Mouse (Mus musculus): ENCODE results near the gene Cnih2.
"Not testable (repeated sequence)": the region's sequence is repeated elsewhere in the genome, so short reads cannot be mapped to it uniquely, and the experiment has no call there.

The Cnih2 gene

DNA sequence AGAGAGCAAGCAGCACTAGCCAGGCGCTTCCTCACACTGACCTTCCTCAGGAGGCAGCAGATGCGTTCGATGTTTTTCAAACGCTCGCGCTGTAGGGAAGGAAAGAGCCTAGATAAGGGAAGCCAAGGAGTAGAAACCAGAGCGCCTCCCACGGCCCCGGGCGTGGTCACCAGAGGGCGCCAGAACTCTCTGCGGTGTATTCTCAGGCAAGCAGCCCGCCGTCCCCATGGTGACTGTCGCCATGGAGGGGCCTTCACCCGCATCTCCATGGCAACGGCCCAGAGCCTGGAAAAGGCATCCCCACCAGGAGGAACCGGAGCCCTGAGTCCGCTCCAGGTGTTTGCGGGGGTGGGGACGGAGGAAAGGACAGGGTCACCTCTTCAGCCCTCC is 4.1 kb downstream of the Cnih2 start:
- peak; percentile 66 for ATAC-seq (ENCODE audit: low TSS enrichment)

DNA sequence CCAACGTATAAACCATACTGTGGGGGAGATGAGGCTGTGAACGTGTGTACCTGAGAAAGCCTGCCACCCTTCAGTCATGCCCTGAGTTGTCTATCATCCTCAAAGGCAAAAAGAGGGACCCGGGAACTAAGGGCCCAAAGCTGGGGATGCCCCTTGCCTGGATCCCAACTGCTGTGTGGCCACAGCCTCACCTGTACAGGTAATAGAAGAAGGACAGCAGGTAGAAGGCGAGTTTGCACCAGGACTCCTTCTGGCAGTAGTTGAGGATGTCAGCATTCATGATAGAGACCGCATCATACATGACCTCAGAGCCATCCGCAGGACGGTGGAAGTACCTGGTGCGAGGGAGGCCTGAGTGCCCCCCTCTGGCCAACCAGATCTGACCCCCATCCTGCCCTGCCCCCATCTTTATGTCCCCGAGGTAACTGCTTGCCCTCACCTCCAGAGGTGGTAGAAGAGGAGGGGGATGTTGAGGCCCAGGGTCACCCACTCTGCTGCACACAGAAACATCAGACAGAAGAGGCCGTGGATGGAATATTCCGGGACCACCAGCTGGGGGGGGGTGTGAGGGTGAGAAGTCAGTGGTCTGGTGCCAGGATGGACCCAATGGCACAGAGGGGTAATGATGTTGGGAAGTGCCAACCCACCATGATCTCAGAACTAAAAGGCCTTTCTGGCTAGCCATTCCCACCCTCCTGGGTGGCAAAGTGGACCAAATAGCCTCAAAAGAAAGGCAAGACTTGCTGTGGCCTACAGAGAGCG is 4.7 kb downstream of the Cnih2 start:
- ATAC-seq (ENCODE audit: low TSS enrichment), result no peak

DNA sequence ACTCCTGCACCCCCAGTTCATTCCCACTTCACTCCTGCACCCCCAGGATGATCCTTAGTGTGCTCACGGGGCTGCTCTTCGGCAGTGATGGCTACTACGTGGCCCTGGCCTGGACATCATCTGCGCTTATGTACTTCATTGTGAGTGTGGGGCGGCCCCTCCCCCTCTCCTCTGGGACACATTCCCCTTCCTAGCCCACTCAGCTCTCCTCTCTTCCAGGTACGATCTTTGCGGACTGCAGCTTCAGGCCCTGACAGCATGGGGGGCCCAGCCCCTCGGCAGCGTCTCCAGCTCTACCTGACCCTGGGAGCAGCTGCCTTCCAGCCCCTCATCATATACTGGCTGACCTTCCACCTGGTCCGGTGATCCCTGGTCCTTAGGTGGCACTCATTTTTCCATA is 6.2 kb downstream of the Cnih2 start:
- no peak for ATAC-seq (ENCODE audit: low TSS enrichment)

- ATAC-seq (ENCODE audit: low TSS enrichment), result no peak
Observed at GRCm38 (mm10) chr19:5089324-5089723, 9.0 kb downstream of the Cnih2 start.

GRCm38 (mm10) chr19:5087884-5088728 is 10.2 kb downstream of the Cnih2 start, which contains the start of gene Yif1a:
Yif1a (plus strand) TSS chr19:5088538.
- peak; percentile 71 for ATAC-seq (ENCODE audit: low TSS enrichment)

- ATAC-seq (ENCODE audit: low TSS enrichment), result not testable (repeated sequence)
Observed at GRCm38 (mm10) chr19:5086533-5086932, 11.8 kb downstream of the Cnih2 start.

DNA sequence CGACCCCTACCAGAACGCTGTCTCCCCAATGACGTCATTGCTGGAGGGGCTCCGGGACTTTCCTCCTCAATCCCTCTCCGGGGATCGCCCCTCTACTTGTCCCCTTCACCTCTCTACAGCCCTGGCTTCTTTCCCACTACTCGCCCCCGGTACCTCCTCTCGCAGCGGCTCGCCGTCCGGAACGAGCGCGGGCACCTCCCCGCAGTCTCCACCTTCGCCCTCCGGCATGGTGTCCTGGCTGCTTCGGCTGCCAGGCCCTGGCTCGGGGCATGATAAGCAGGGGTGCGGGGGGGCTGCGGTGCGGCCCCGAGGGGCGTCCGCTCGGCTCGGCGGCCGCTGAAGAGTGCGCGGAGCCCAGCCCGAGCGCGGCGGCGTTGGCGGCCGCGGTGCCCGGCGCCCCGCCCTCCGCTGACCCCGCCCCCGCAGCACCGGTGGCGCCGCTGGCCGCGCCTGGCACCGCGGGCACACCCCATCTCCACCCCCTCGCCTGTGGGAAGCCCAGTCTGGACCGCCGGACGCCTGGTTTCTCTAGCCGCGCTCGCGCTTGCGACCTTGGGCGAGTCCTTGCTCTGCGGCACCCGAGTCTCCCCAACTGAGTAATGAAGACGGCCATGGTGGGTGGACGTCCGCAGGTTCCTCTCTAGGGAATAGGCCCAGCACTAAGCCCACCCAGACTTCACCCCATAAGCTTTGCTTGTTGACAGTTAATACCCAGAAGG is 13.0 kb downstream of the Cnih2 start, which contains the start of gene Tmem151a:
Tmem151a (minus strand) TSS at position 387 of the 719 bp plus-strand sequence.
- no peak for ATAC-seq (ENCODE audit: low TSS enrichment)

DNA sequence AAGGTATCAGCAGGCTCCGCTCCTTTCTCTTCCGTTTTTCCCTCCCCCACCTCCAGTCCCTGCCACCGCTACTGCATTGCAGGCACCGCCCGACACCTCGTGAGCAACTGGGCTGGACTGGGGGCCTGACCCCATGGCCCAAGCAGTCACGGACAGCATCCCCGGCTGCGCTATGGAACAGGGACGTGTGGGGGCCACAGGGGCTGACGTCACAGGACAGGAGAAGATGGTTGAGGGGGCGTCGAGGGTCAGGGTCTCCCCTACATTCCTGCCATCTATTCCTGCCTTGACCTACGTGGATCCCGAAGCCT is 13.5 kb downstream of the Cnih2 start:
- ATAC-seq (ENCODE audit: low TSS enrichment), result no peak

GRCm38 (mm10) chr19:5083961-5084833 is 14.1 kb downstream of the Cnih2 start:
- ATAC-seq (ENCODE audit: low TSS enrichment), result no peak

DNA sequence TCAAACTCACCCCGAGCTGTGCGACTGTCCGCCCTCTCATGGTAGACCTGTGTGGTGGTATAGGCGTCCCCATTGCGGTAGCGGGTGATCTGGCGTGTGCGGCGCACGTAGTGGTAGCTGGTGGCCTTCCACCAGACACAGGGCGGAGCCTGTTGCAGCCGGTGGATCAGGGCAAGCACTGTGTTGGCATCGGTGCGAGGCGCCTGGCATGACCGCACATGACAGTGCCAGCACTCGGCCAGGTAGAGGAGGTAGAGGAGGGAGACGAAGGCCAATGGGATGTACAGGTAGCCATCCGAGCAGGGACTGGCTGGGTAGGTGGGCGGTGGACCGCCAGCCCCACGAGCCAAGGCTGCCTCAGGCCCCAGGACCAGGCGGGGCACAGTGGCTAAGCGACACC is 15.7 kb downstream of the Cnih2 start:
- ATAC-seq (ENCODE audit: low TSS enrichment), result no peak

- ATAC-seq (ENCODE audit: low TSS enrichment), result no peak
Observed at GRCm38 (mm10) chr19:5082005-5082404, 16.3 kb downstream of the Cnih2 start.

GRCm38 (mm10) chr19:5079279-5079678 is 19.0 kb downstream of the Cnih2 start:
- no peak for ATAC-seq (ENCODE audit: low TSS enrichment)

- peak; percentile 61; the same call in 1 of the 2 replicates for ATAC-seq (ENCODE audit: low TSS enrichment)
Observed at GRCm38 (mm10) chr19:5073518-5073917, 24.8 kb downstream of the Cnih2 start.

- ATAC-seq (ENCODE audit: low TSS enrichment), result no peak
Observed at GRCm38 (mm10) chr19:5073028-5073427, 25.3 kb downstream of the Cnih2 start.

GRCm38 (mm10) chr19:5072389-5073019 is 25.8 kb downstream of the Cnih2 start:
- no peak for ATAC-seq (ENCODE audit: low TSS enrichment)

- no peak for ATAC-seq (ENCODE audit: low TSS enrichment)
Observed at GRCm38 (mm10) chr19:5071545-5072369, 26.6 kb downstream of the Cnih2 start.

DNA sequence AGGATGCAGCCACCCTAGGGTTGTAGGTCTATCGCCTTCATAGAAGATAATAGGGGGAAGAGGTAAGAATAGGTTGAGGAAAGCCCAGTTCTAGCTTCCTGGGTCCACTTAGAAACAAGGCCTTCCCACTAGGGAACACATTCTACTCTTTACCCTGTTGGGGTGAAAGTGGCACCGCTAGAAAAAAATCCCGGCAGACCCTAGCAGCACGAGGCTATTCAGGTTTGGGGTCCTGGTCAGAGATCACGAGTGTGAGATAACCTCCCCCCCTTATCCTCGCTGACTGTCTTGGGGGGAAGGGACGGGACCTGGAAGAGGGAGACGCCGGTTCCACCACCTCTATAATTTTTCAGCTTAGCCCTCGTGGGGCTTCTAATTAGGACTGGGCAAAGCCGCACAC is 27.2 kb downstream of the Cnih2 start:
- ATAC-seq (ENCODE audit: low TSS enrichment), result no peak

GRCm38 (mm10) chr19:5069978-5070377 is 28.3 kb downstream of the Cnih2 start:
- no peak for ATAC-seq (ENCODE audit: low TSS enrichment)

DNA sequence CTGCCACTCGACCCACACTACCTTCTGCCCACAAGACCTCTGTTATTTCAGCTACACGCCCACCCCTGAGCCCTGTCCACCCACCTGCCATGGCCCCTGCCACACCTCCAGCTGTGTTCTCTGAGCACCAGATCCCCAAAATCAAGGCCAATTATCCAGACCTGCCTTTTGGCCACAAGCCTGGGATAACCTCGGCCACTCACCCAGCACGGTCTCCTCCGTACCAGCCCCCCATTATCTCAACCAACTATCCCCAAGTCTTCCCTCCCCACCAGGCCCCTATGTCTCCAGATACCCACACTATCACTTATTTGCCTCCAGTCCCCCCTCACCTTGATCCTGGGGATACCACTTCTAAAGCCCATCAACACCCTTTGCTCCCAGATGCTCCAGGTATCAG is 28.8 kb downstream of the Cnih2 start:
- no peak for ATAC-seq (ENCODE audit: low TSS enrichment)
